Mouse (Mus musculus): ENCODE measurements around the gene Dact2. TPM values are rescaled to one million over a fixed set of nuclear protein-coding genes. Genes with fewer than 3 reads are reported as not detected.

Dact2 gene
- polyA plus RNA-seq, 1 experiment: 1.6 TPM

GRCm38 (mm10) chr17:14187096-14187495 lies 17.0 kb downstream of the Dact2 start:
- H3K79me2 ChIP-seq (ENCODE audit: control insufficient read depth, insufficient read depth): no peaks in the 10 kb centered on the region
- no peak for TF ChIP-seq FOSL1 (IDR thresholded peaks at IDR 0.05; ENCODE audit: insufficient read depth, low read length, poor library complexity, severe bottlenecking)
- TF ChIP-seq MAX (IDR thresholded peaks at IDR 0.05): no peak
- TF ChIP-seq MYOG (IDR thresholded peaks at IDR 0.05; ENCODE audit: control insufficient read depth, extremely low read depth, insufficient read length): no peak
- TF ChIP-seq CEBPB (IDR thresholded peaks at IDR 0.05; ENCODE audit: low read depth): no peak
- no peak for TF ChIP-seq CTCF (IDR thresholded peaks at IDR 0.05; ENCODE audit: control insufficient read depth, insufficient read depth, insufficient read length)
- no peak for TF ChIP-seq USF1 (IDR thresholded peaks at IDR 0.05; ENCODE audit: low read depth)
- no peak overlapping the region for H3K4me3 ChIP-seq (ENCODE audit: insufficient read depth, poor library complexity, severe bottlenecking)
- H3K79me3 ChIP-seq (ENCODE audit: low read depth): no peaks in the 10 kb centered on the region
- H3K27me3 ChIP-seq (ENCODE audit: control insufficient read depth, insufficient read depth, insufficient read length): no peaks in the 10 kb centered on the region
- H3K36me3 ChIP-seq (ENCODE audit: control insufficient read depth, insufficient read depth): no peaks in the 10 kb centered on the region
- no peak overlapping the region for H3ac ChIP-seq (ENCODE audit: control insufficient read depth, insufficient read length, low read depth)

DNA sequence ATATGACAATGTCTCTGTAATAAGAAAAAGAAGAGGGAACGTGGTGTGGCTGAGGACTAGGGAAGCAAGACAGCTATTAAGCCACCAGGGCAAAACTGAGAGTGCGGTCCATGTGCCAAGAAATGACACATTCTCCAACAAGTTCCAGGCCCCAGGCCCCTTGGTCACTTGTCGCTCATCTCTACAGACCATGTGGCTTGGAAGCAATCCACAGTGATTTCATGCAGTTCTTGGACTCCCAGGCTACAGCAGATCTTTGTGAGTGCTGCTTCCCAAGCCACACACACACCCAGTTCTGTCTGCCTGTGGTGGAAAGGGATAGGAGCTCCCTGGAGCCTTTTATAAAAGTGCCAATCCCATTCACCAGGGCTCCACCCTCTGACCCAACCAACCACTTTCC lies 17.9 kb downstream of the Dact2 start:
- Histone ChIP-seq H3K27me3 (ENCODE audit: control insufficient read depth, insufficient read depth, insufficient read length) (no peaks in the 10 kb centered on the region), H3K4me3 (ENCODE audit: insufficient read depth, poor library complexity, severe bottlenecking) (no peak overlapping the region), H3K36me3 (ENCODE audit: control insufficient read depth, insufficient read depth) (no peaks in the 10 kb centered on the region), H3ac (ENCODE audit: control insufficient read depth, insufficient read length, low read depth) (no peak overlapping the region), H3K79me2 (ENCODE audit: control insufficient read depth, insufficient read depth) (no peaks in the 10 kb centered on the region), H3K79me3 (ENCODE audit: low read depth) (no peaks in the 10 kb centered on the region)
- no peak for TF ChIP-seq MAX (IDR thresholded peaks at IDR 0.05)
- no peak for TF ChIP-seq CEBPB (IDR thresholded peaks at IDR 0.05; ENCODE audit: low read depth)

DNA sequence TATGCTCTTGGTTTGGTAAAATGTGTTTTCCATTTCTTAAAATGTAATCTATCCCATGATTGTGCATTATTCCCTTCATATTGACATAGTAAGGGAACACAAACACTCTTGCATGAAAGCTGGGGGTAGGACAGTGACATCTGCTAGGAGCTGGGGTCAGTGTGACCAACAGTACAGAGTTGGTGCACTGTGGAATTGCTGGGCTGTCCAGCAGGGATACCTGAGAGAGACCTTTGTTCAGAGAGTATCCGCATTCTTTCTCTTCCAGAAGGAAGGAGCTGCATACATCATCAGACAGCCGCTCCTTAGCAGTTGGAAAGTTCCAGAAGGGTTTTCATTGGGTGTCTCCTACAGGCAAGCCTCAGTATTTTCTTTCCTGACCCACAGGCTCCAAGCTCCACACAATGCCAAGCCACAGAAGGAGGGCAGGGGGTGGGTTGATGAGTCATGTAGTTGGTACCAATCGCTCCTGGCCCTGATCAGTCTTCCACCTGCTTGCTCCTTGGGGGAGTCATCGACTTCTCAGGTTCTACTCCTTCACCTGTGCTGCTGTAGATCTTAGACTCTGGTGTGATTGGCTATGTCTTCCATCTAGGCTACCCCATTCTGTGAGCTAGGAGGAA lies 19.8 kb downstream of the Dact2 start:
- Histone ChIP-seq H3ac (ENCODE audit: control insufficient read depth, insufficient read length, low read depth) (no peak overlapping the region), H3K79me2 (ENCODE audit: control insufficient read depth, insufficient read depth) (no peaks in the 10 kb centered on the region), H3K27me3 (ENCODE audit: control insufficient read depth, insufficient read depth, insufficient read length) (no peaks in the 10 kb centered on the region), H3K36me3 (ENCODE audit: control insufficient read depth, insufficient read depth) (no peaks in the 10 kb centered on the region), H3K4me3 (ENCODE audit: insufficient read depth, poor library complexity, severe bottlenecking) (no peak overlapping the region), H3K79me3 (ENCODE audit: low read depth) (no peaks in the 10 kb centered on the region)
- TF ChIP-seq CTCF (IDR thresholded peaks at IDR 0.05; ENCODE audit: control insufficient read depth, insufficient read depth, insufficient read length): no peak
- TF ChIP-seq MYOG (IDR thresholded peaks at IDR 0.05; ENCODE audit: control insufficient read depth, extremely low read depth, insufficient read length): no peak
- no peak for TF ChIP-seq FOSL1 (IDR thresholded peaks at IDR 0.05; ENCODE audit: insufficient read depth, low read length, poor library complexity, severe bottlenecking)
- no peak for TF ChIP-seq MYOD1 (IDR thresholded peaks at IDR 0.05; ENCODE audit: control insufficient read depth, insufficient read length, low read depth)
- TF ChIP-seq USF1 (IDR thresholded peaks at IDR 0.05; ENCODE audit: low read depth): no peak
- no peak for TF ChIP-seq MAX (IDR thresholded peaks at IDR 0.05)
- no peak for TF ChIP-seq CEBPB (IDR thresholded peaks at IDR 0.05; ENCODE audit: low read depth)

DNA sequence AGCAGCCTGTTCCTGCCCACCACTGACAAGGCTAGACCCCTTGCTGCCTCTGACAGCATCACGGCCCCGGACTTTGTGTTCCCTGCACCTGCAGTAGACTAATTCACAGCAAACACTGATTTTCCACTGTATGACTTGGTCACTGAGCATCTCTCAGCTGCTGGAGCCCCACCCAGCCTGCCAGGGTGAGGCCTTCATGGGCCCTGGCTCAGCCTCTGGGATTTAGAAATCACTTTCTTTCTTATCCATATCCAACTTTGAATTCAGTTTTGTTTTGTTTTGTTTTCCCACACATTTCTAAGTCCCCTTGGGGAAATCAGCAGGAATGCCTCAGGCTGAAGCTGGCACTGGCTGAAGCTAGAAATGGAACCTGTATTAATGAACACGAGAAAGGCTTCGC lies 20.4 kb downstream of the Dact2 start:
- Histone ChIP-seq H3K79me3 (ENCODE audit: low read depth) (no peaks in the 10 kb centered on the region), H3K79me2 (ENCODE audit: control insufficient read depth, insufficient read depth) (no peaks in the 10 kb centered on the region)
- TF ChIP-seq MAX (IDR thresholded peaks at IDR 0.05) (no peak), MYOD1 (IDR thresholded peaks at IDR 0.05; ENCODE audit: control insufficient read depth, insufficient read length, low read depth) (no peak), USF1 (IDR thresholded peaks at IDR 0.05; ENCODE audit: low read depth) (no peak), CEBPB (IDR thresholded peaks at IDR 0.05; ENCODE audit: low read depth) (no peak), FOSL1 (IDR thresholded peaks at IDR 0.05; ENCODE audit: insufficient read depth, low read length, poor library complexity, severe bottlenecking) (no peak), CTCF (IDR thresholded peaks at IDR 0.05; ENCODE audit: control insufficient read depth, insufficient read depth, insufficient read length) (no peak), MYOG (IDR thresholded peaks at IDR 0.05; ENCODE audit: control insufficient read depth, extremely low read depth, insufficient read length) (no peak)

DNA sequence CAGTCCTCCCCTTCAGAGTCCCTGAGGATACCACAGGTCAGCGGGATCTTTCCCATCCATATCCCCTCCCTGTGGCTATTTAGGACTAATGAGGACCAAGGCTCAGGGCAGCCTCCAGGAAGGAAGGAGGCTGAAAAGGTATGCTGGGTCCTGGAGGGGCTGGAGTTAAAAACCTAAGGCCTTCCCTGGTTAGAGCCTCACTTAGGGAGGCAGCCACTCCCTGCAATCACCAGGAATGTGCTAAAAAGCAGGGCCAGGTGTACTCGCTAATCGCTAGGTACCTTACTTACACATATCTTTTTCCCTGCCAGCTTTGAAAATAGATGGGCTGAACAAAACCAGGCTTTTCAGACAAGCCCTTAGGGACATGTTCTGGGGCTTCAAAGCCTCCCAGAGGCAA lies 21.2 kb downstream of the Dact2 start:
- Histone ChIP-seq H3K79me2 (ENCODE audit: control insufficient read depth, insufficient read depth) (no peaks in the 10 kb centered on the region), H3K27me3 (ENCODE audit: control insufficient read depth, insufficient read depth, insufficient read length) (no peaks in the 10 kb centered on the region), H3ac (ENCODE audit: control insufficient read depth, insufficient read length, low read depth) (no peak overlapping the region), H3K4me3 (ENCODE audit: insufficient read depth, poor library complexity, severe bottlenecking) (no peak overlapping the region), H3K36me3 (ENCODE audit: control insufficient read depth, insufficient read depth) (no peaks in the 10 kb centered on the region), H3K79me3 (ENCODE audit: low read depth) (no peaks in the 10 kb centered on the region)
- TF ChIP-seq USF1 (IDR thresholded peaks at IDR 0.05; ENCODE audit: low read depth) (no peak), MYOG (IDR thresholded peaks at IDR 0.05; ENCODE audit: control insufficient read depth, extremely low read depth, insufficient read length) (no peak), CEBPB (IDR thresholded peaks at IDR 0.05; ENCODE audit: low read depth) (no peak)

More for the DNA sequence above, 20.4 kb downstream of the Dact2 start:
- Histone ChIP-seq H3ac (ENCODE audit: control insufficient read depth, insufficient read length, low read depth) (no peak overlapping the region), H3K27me3 (ENCODE audit: control insufficient read depth, insufficient read depth, insufficient read length) (no peaks in the 10 kb centered on the region), H3K36me3 (ENCODE audit: control insufficient read depth, insufficient read depth) (no peaks in the 10 kb centered on the region), H3K4me3 (ENCODE audit: insufficient read depth, poor library complexity, severe bottlenecking) (no peak overlapping the region)

DNA sequence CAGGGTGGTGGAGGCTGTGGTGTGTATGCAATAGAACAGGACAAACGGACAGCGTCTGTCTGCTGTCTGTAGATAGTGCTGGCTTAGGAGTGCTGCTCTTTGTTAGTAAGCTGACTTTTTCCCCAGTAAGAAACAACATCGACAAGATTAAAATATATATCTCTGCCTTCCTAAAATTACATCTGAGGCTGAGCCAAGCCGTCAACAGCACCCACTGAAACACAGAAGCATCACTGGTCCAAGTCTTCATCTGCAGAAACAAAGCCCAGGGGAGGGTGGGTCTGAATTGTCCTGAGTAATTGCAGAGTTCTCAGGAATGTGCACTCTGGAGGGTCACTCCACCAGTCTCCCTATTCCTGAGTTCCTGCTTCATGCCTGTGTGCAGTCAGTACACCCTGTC lies 25.2 kb downstream of the Dact2 start:
- no peak overlapping the region for H3K4me3 ChIP-seq (ENCODE audit: insufficient read depth, poor library complexity, severe bottlenecking)
- no peaks in the 10 kb centered on the region for H3K79me3 ChIP-seq (ENCODE audit: low read depth)
- H3K36me3 ChIP-seq (ENCODE audit: control insufficient read depth, insufficient read depth): no peaks in the 10 kb centered on the region
- no peak for TF ChIP-seq FOSL1 (IDR thresholded peaks at IDR 0.05; ENCODE audit: insufficient read depth, low read length, poor library complexity, severe bottlenecking)
- no peak for TF ChIP-seq USF1 (IDR thresholded peaks at IDR 0.05; ENCODE audit: low read depth)
- TF ChIP-seq MYOG (IDR thresholded peaks at IDR 0.05; ENCODE audit: control insufficient read depth, extremely low read depth, insufficient read length): no peak
- TF ChIP-seq MAX (IDR thresholded peaks at IDR 0.05): no peak
- no peak for TF ChIP-seq CTCF (IDR thresholded peaks at IDR 0.05; ENCODE audit: control insufficient read depth, insufficient read depth, insufficient read length)
- no peak for TF ChIP-seq MYOD1 (IDR thresholded peaks at IDR 0.05; ENCODE audit: control insufficient read depth, insufficient read length, low read depth)
- no peak for TF ChIP-seq CEBPB (IDR thresholded peaks at IDR 0.05; ENCODE audit: low read depth)
- no peak overlapping the region for H3ac ChIP-seq (ENCODE audit: control insufficient read depth, insufficient read length, low read depth)
- H3K79me2 ChIP-seq (ENCODE audit: control insufficient read depth, insufficient read depth): no peaks in the 10 kb centered on the region
- H3K27me3 ChIP-seq (ENCODE audit: control insufficient read depth, insufficient read depth, insufficient read length): no peaks in the 10 kb centered on the region

Data from C2C12 (cell line).